Mouse (Mus musculus) adrenal gland, postnatal 36 days (tissue): ENCODE results near the gene Ttc6. TPM values are rescaled to one million over a fixed set of nuclear protein-coding genes. Genes with fewer than 3 reads are reported as not detected.

Experiments
- DNase-seq, 2 experiments: peaks; one replicate each; pipeline ENCODE4 v3.0.0; 2021; ENCODE audit warnings: mixed read lengths in 1 of 2
- total RNA-seq, 2 experiments: library from RNA; stranded (reverse); gene quantifications; 2 replicates each; pipeline ENCODE4 v1.2.3; 2021

The Ttc6 gene
- total RNA-seq, 2 experiments from 2014 or later = not detected

DNA sequence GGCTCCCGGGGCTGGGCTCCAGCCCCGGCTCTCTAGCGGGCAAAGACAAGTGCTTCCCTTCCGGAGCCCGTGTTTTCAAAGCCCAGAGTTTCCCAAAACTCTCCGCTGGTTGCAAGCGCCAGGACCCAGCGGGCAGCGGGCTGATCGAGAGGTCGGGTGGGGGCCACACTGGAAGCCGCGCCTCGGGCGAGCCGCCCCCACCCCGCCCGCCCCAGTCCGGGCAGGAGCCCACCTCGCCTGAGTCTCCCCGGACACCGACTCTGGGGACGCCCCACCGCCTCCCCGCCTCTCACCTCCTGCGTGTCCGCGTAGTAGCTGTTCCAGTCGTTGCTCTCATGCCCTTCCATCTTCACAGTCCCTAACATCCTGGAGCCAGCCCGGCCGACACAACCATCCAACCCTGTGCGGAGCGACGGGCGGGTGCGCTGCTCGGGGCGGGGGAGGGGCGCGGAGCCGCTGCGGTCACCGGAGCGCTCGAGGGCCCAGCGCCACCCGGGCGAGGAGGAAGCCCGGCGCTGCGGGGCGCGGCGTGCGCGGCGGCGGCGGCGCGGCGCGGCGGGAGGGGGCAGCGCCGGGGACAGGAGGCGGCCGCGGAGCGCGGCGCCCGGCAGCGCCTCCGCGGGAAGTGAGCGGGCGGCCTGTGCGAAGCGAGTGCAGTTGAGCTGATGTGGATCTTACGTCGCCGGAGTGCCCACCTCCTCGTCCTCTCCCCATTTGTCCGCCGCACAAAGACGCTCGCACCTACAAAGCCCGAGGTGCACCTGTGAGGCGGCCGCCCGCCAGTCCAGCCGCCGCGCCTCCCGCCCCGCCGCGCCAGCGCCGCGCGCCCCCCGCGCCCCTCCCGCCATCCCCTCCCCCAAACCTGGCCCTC is 18.3 kb upstream of the Ttc6 start:
- peak in 1 of 2 experiments; percentile 39 for DNase-seq

DNA sequence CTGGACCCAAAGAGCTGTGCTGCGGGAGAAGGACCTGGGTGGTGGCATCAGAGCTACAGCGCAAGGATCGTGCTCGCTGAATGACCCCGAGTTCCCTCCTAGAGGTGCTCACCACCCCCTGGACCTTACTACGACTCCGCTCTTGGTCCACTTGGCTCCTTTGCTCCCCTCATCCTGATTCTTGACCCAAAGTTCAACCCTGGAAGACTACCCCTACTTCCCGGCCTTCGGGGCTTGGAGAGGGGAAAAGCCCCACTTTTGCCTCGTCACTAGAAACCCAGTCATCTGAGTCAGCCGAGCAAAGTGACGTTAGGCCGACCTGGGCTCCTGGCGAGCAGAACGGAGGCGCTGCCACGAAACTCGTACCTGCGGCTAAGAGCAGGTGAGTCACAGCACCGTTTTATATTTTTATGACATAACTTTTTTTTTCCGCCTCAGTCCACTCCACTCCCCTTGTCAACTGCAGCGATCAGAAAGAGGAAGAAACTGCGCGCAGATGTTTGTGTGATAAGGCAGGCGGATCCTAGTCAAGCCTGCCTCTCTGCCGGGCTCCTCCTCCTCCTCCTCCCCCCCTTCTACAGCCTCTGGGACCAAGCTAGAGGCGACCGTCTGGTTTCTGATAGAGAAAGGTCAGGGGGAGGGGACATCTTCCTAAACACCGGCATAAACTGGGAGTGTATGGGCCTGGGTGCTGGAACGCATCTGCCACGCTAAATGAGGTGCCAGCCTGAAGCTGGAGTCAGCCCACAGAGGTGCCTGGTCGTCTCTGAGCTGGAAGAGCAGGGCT is 17.3 kb upstream of the Ttc6 start, which contains the start of gene Foxa1:
Gene Foxa1 (minus strand): TSS at position 502 of the 787 bp plus-strand sequence.
- no peak for DNase-seq

DNA sequence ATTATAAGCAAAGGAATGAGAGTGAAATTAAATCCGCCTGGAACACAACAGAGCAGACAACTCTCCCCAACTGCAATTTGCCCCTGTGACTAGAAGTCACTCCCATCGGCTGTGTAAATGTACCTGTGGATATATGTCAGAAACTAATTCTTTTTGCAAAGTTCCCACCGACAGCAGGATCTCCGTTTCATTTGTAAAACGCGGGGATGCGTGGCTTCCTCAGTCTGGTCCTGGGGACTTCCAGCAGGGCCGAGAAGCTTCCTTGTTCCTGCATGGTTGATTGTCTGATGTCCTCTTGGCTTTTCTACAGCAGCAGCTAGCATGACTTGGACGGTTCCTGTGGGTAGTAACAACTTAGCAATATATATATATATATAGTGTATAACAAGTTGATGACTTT is 16.0 kb upstream of the Ttc6 start:
- no peak for DNase-seq

DNA sequence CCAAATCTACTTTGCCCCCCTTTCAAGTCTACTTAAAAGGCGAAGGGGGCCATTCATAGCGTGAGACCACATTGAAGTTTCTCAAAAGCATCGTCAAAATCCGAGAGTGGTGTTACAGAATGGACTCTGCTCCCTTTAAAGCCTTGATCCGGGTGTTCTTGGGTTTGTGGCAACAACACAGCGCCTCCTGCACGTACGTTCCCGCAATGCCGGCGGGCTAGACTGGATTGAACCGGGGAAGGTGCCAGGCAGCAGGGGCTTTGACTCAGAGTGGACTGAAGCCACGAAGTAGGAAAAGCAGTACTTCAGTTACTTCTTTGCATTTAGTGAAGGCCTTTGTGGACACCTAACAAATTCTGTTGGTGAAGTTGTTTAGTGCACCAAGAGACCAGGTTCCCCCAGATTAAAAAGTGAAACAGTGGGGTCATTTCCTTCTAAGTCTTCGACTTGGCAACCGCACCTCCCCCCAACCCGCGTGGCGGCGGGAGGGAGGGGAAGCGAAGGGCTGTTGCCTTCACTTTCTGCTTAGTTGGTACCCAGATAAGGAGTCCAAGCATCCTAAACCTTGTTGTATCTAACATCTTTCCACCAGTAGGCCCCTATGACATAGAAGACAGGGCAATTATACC is 15.4 kb upstream of the Ttc6 start:
- DNase-seq = no peak

DNA sequence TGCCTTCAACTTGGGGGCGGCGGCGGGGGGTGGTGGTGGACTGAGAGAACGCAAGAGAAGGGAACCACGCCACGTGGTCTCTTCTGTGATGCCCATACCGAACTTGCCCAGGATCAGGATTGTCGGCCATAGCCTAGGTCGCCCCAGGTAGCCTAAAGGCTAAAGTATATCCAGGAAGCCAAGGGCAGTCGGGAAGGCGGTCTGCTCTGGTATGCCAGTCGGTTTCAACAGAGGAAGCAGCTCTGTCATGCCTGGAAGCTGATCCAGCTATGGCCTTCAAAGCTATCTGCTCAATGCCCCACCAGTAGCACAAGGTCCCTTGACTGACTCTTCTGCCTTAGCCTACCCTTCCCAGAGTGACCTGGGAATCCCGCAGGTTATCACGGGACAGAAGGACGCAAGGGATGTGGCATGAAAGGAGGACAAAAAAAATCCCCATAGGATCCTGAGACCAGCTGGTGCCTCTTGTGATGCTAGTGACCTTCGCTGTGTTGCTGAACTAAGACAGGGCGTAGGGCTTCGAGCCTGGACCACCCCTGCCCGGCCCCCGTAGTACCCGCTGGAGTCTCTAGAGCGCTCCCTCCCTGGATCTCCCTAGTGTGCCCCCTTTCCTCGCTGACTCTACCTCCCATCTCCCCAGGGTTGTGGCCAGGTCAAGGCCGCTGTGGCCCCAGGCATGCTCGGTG is 14.8 kb upstream of the Ttc6 start:
- no peak for DNase-seq

DNA sequence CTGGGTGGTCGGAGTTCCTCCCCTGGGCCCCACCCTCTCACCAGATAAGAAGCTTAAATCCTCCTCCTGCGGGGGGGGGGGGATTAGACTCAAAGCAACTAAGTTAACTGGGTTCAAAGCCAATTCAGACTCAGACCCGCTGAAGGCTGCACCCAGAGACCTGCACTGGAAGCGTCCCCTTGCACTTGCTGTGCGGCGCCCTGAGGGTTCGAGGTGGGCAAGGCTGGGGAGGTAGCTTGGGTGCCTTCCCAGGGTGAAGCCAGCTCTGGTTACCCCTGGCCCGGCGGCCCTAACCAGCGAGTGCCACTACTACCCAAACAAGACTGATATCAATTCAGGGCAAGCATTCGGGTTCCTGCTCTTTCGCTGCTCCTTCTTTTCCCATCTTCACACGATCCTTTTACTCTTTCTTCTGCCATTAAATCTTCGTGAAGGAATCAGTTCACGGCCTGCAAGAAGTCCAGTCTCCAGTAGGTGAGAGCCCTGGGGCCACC is 14.2 kb upstream of the Ttc6 start:
- DNase-seq = no peak

DNA sequence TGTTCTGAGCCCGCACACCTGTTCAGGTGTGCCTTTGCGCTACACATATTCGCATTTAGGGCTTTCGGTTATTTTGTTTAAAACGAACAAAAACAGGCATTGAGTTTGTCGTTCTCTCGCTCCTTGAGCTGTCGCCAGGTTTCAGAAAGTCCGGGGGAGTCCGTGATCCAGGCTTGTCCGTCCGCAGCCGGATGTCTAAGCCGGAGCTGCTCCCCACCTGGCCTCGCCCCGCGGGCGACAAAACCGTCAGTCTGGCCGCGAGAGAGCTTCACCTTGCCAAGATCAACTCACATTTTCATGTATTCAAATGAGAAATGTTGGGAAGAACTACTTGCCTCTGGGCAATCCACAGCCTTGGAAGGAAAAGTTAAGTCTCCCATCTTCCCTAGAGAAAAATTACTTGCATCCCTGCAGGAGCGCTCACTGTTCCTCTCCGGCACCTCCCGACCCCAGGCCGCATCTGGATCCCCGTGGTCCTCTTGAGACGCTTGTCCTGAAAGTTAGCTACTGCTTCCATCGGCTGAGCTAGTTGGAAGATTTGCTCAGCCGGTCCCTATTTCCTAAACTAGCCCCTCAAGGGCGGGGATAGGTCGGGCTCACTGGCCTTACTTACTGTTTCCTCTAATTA is 13.6 kb upstream of the Ttc6 start:
- DNase-seq = no peak

DNA sequence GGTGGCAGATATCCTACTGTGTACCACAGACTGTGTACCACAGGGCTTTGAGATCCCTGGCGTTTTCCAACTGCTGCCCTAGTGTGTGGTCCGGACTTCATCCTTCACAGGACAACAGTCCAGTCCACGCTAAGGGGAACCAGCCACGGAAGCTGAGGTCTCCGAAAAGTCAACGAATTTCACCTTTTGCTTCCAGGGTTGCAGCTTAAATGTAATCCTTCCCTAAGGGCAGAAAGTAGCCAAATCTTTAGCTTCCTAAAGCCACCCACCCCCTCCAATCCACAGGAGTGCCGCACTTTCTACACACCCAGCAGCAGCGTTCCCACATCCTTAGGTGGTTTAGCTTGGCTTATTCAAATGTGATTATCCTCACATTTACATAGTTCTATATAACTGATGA is 13.0 kb upstream of the Ttc6 start:
- DNase-seq = no peak

DNA sequence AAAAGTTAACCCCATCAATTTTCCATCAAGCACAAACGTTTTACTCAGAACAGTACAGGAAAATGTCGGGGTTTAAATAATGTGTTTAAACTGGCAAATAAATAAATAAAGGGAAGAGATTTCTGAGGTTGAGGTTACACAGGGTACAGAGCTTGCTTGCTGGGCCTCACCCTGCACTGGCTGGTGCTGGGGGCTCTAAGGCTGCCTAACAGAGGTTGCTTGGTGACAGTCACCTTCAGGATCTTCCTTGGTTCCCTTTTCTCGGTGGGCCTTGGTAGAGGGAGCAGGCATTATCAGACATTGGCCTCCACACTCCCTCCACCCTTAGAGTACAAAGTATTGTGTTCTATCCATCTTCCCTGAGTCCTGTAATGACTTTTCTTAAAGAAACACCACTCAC is 11.6 kb upstream of the Ttc6 start:
- DNase-seq = no peak

DNA sequence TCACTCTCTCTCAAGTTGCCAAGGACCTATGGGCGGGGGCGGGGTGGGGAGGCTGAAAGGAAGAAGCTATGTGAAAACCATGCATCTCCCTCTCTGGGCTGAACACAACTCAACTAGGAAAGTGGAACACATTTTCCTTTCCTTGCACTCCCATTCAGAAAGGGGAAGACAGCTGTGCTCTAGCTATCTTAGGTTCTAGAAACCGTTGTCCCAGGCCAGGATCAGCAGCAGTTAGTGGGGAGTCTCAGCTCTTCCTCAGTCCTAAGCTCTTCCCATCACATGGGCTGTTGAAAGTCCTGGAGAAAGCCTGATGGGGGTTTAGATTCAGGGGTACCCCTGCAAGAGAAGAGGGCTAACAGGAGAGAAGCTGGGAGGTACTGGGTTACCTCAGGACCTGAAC is 9.8 kb upstream of the Ttc6 start:
- DNase-seq = no peak

DNA sequence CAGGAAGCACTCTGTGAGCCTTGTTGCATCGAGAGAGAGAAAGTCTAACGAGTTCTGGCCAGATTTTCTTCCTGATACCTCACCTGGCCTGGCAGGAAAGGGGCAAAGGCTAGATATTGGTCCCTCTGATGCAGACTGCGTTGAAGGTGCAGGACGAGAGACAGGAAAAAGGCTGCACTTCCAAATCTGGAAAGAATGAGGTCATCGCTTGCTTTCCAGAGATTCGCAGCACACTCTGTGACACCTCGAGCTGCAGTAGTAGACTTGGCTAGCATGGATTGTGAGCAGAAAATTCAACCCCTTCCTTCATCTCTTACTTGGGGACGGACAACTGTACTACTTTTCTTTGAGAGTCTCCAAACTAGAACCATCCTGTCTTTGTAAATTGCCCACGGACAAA is 7.9 kb downstream of the Ttc6 start:
- no peak for DNase-seq

DNA sequence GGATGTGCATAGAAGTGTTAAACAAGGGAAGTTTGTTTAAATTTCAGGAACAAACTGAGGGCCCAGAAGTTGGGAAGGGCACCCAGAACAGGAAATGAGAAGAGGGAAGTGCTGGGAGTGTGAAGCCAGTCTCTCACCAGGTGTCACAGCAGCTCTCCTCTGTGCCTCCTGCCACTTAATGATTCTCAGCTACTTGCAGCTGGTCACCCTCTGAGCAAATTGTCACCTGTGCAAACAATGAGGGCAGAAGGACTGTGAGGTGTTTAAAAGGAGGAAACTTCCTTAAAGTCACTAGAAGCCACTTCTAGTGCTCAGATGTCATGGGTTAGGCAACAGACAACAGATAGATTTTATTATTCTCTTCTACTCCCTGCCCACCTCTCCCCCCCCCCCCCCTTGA is 8.5 kb downstream of the Ttc6 start:
- DNase-seq = no peak

DNA sequence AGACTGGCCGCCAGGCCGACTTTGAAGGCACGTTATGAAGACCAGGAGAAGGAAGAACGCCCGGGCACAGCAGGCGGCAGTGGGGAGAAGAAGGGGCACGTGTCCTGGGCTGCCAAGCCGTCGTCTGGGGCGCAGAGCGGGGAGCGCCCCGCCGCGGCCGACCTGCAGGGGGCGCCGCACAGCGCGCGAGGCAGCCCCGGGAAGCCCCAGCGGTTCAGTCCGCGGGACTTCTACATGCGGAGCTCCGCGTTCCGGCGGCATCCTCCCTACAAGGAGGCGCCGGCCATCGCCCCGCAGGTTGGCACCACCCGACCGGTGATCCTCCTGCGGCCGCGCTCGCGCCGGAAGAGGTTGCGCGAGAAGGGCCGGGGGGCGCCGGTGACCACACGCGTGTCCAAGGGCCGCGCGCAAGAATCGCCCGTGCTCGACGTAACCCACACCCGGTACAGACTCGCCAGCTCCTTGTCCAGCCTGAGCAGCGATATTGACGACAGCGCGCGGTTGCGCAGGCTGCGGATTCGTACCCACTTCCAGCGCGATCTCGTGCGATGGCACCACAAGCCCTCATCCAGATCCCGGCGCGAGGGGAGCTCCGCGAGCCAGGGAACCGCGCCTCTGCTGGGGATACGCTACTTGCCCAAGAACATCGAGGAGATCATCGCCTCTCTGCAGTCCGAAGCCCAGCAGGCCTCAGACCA is 12.2 kb downstream of the Ttc6 start:
- DNase-seq = peak; percentile 1 to 7

DNA sequence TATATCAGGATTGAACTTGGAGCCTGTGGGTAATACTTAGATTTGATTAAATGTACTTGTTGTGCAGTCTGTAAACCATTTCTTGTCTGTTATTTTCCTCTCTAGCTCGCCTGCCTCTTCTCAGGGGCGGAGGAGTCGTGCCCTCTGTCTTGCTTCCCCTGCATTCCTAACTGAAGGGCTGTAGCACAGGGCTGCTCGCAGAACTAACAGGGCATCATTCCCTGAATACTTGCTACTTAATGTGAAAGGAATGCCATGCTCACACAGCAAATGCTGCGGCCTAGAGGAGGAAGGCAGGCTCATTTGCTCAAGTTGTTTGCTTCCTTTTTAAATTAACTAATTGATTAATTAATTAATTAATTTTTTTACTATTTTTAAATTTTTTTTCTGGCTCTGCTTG is 43.7 kb downstream of the Ttc6 start:
- DNase-seq = no peak

DNA sequence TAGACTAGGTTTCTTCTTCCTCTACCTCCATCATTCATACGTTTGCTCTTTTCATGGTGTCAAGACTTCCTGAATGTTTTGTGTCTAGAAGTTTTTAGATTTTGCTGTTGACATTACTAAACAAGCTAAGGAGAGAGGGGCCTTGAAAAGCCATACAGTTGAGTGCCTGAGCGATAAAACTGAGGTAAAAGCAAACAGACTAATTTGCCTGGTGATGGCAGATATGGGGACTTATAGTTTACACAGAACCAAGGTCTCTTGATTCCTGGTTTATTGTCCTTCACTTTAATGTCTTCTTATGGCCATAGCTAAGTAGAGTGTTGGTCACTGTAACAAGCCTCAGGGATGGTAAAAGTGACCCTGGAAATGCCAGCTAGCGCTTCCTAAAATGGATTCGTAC is 51.2 kb downstream of the Ttc6 start:
- no peak for DNase-seq

DNA sequence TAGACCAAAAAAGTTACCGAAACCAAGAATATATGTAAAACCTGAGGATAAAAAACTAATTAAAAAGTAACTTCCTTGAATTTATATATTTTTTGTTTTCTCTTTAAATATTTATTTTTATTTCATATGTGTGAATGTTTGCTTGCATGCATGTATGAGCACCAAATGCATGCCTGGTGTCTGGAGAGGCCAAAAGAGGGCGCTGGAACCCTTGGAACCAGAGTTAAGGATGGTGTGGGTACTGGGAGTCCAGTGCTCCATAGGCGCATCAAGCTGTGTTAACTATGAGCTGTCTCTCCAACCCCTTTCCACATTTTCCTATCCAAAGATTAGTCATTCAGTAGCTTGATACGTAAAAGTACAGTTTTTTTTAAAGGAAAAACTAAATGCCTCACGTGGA is 58.1 kb downstream of the Ttc6 start:
- no peak for DNase-seq

DNA sequence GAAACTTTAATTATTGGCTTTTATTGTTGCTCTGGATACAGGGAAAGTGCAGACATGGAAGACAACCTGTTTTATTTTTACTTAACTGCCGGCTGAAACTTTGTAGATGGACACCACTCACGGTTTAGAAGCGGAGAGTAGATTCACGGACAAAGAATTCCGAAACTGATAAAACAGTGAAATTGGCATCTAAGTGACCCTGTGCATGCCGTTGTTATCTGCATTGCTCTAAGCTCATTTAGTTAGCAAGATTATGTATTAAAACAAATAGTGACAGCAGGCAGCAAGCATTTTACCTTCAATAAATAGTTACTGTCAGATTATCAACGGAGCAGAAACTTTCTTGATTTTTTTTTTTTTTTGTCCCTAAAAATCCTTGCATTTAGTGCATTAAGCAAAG is 59.4 kb downstream of the Ttc6 start:
- no peak for DNase-seq

DNA sequence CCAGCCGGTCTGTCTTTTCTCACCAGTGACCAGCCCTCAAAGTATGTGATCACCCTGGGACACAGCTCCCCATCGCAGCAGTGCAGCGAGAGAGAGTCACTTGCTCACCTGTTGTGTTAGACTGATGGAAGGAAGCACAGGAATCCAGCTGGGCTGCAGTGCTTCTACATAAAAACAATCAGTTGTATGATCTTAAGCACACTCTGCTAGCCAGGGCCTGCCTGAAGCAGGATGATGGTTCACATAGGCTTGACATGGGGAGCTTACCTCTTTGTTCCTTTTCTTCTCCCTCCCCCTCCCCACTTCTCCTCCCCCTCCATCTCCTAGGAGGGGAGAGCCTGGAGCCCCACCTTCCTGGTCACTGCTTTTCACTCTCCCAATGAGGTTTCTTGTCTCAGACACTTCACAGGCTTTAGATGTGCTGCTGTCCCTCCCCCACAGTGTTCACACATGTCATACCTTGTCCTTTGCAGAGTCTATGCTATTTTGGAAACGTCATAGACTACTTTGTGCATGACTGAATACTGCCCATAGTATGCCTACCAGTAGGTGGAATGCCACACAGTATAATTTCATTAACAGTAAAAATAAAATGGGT is 60.2 kb downstream of the Ttc6 start:
- DNase-seq = no peak

DNA sequence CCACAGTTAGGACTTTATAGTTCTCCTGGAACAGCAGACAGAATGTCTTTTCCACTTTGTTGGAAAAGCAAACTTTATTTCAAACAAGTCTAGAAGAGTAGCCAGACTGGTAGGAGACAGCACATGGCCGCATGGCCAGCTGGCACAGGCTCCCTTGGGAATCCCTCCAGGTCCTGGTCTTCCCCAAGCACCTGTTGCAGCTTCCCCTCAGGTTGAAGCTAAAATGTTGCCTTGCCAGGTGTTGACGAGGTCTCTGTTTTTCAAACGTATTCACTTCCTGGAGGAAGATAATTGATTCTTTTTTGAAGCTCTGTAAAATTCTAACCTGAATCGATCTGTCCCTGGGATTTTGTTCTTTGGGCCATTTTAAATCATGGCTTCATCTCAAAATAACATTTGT is 86.1 kb downstream of the Ttc6 start:
- DNase-seq = peak in 1 of 2 experiments; percentile 14

DNA sequence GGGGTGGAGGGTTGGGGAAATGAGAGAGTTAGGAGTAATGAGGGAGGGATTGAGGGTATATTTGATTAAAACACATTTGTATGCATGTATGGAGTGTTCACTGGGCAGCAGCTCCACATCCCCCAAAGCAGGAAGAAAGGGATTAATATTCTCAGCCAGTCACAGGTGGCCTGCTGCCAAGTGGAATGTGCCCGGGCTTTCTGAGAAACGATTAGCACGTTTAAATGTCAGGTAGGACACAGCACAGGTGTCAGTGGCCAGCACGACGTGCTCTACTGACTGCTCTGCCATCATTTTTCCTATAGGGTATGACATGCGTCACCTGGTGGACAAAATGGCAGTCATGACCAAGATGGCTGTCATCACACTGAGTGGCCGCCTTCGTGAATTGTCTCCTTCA is 86.8 kb downstream of the Ttc6 start:
- no peak for DNase-seq
